Mouse (Mus musculus) spleen, postnatal 4 days (tissue): Measurements from ENCODE around the gene Ppia.
A peak's percentile ranks its signal among the peaks of the same experiment; 100 is the strongest.
"Not testable (repeated sequence)": the region's sequence is repeated elsewhere in the genome, so short reads cannot be mapped to it uniquely, and the experiment has no call there.

Experiments
- DNase-seq, 2 experiments: peaks; one replicate each; pipeline ENCODE4 v3.0.0; 2022; ENCODE audit warnings: low spot score in 2 of 2

Ppia gene

GRCm38 (mm10) chr11:6414751-6415550 is at the start of gene Ppia:
Gene Ppia (plus strand): TSS chr11:6415443.
- DNase-seq: peak; percentile 15 to 63

- DNase-seq: peak; percentile 72 to 87
Observed at GRCm38 (mm10) chr11:6365885-6366284, 49.4 kb upstream of the Ppia start.

- no peak for DNase-seq
Observed at GRCm38 (mm10) chr11:6366434-6366833, 48.8 kb upstream of the Ppia start.

- DNase-seq: no peak
Observed at GRCm38 (mm10) chr11:6367156-6367555, 48.1 kb upstream of the Ppia start.

GRCm38 (mm10) chr11:6367986-6368385 is 47.3 kb upstream of the Ppia start:
- DNase-seq: not testable (repeated sequence)

- DNase-seq: no peak
Observed at GRCm38 (mm10) chr11:6371376-6372155, 43.7 kb upstream of the Ppia start.

- DNase-seq: no peak
Observed at GRCm38 (mm10) chr11:6372784-6373183, 42.5 kb upstream of the Ppia start.

- DNase-seq: no peak
Observed at GRCm38 (mm10) chr11:6380916-6381315, 34.3 kb upstream of the Ppia start.

- DNase-seq: peak in 1 of 2 experiments; percentile 46
Observed at GRCm38 (mm10) chr11:6388126-6388725, 27.0 kb upstream of the Ppia start.

GRCm38 (mm10) chr11:6388726-6389413 is 26.4 kb upstream of the Ppia start, which contains the start of gene Zmiz2:
Gene Zmiz2 (plus strand): TSS chr11:6389074.
- peak; percentile 95 to 97 for DNase-seq

- peak in 1 of 2 experiments; percentile 75 for DNase-seq
Observed at GRCm38 (mm10) chr11:6389483-6389921, 25.7 kb upstream of the Ppia start.

GRCm38 (mm10) chr11:6390376-6391053 is 24.7 kb upstream of the Ppia start:
- peak in 1 of 2 experiments; percentile 59 for DNase-seq

- no peak for DNase-seq
Observed at GRCm38 (mm10) chr11:6391516-6392276, 23.5 kb upstream of the Ppia start.

GRCm38 (mm10) chr11:6392857-6393256 is 22.4 kb upstream of the Ppia start:
- DNase-seq: no peak

- no peak for DNase-seq
Observed at GRCm38 (mm10) chr11:6393866-6394265, 21.4 kb upstream of the Ppia start.

GRCm38 (mm10) chr11:6395565-6395964 is 19.7 kb upstream of the Ppia start:
- DNase-seq: no peak

GRCm38 (mm10) chr11:6398141-6398540 is 17.1 kb upstream of the Ppia start:
- DNase-seq: peak in 1 of 2 experiments; percentile 55

GRCm38 (mm10) chr11:6402515-6403510 is 12.4 kb upstream of the Ppia start:
- peak; percentile 80 to 96 for DNase-seq

- peak in 1 of 2 experiments; percentile 58 for DNase-seq
Observed at GRCm38 (mm10) chr11:6403830-6404405, 11.3 kb upstream of the Ppia start.
